23 mouse cellular contexts compared by ENCODE assay signal in genomic region chr19:25608206-25608580, GRCm38 (mm10). TPM values are rescaled to one million over a fixed set of nuclear protein-coding genes. Genes with fewer than 3 reads are reported as not detected.
DNase-seq lines count a peak whose midpoint lies in the region; ATAC-seq lines count a peak whose summit lies in the region.
"Had no signal": no experiment of that assay in that cellular context is flagged by ENCODE, and none has a peak within 500 bp of the region (broad histone marks: within the 10 kb centered on the region; RNA-seq: fewer than 3 reads in every experiment).

No protein-coding gene starts in this region.

- peak; percentile 62 for DNase-seq in forebrain, embryonic 10.5 days (ENCODE audit: extremely low spot score, low spot score)
- DNase-seq in midbrain, embryonic 11.5 days (ENCODE audit: low spot score, missing footprints): peak; percentile 97
- peak; percentile 53 for DNase-seq in forebrain, embryonic 11.5 days (ENCODE audit: low spot score)
- no peak for DNase-seq in liver, embryonic 11.5 days (ENCODE audit: low spot score)
- no peak for DNase-seq in right cerebral cortex, postnatal 10 days (ENCODE audit: low spot score in 2 of 2)
- DNase-seq: adrenal gland, postnatal 10 days; cerebellum, adult 11 months; cerebellum, adult 8-10 months; cerebellum, postnatal 14 days; gastrocnemius, postnatal 14 days; heart, postnatal 4 days had no signal

- no peaks in the 10 kb centered on the region for H3K36me3 ChIP-seq in forebrain, embryonic 10.5 days (replicated peaks)
- H3K36me3 ChIP-seq in forebrain, embryonic 16.5 days (ENCODE audit: control insufficient read depth, insufficient read depth): no peaks in the 10 kb centered on the region
- H3K36me3 ChIP-seq in midbrain, embryonic 11.5 days (ENCODE audit: control insufficient read depth, insufficient read depth, low read length): no peaks in the 10 kb centered on the region
- H3K36me3 ChIP-seq in midbrain, embryonic 13.5 days: no peaks in the 10 kb centered on the region
- H3K36me3 ChIP-seq in forebrain, embryonic 11.5 days (ENCODE audit: control insufficient read depth, insufficient read depth, low read length): no peaks in the 10 kb centered on the region
- H3K36me3 ChIP-seq in forebrain, embryonic 15.5 days: no peaks in the 10 kb centered on the region
- H3K36me3 ChIP-seq in liver, embryonic 11.5 days (ENCODE audit: control insufficient read depth, insufficient read depth, low read length): no peaks in the 10 kb centered on the region
- H3K36me3 ChIP-seq: embryonic facial prominence, embryonic 12.5 days; G1E; heart, embryonic 13.5 days; hindbrain, embryonic 12.5 days had no signal

- H3K27ac ChIP-seq in forebrain, embryonic 10.5 days: peak overlapping the region; percentile 96
- no peak overlapping the region for H3K27ac ChIP-seq in forebrain, embryonic 16.5 days (ENCODE audit: low read length)
- no peak overlapping the region for H3K27ac ChIP-seq in midbrain, embryonic 11.5 days (ENCODE audit: low read depth, low read length)
- no peak overlapping the region for H3K27ac ChIP-seq in midbrain, embryonic 13.5 days
- H3K27ac ChIP-seq in forebrain, embryonic 11.5 days (ENCODE audit: low read depth, low read length): peak overlapping the region; percentile 81
- 0 out of 2 replicates have a peak overlapping the region, but pooled peaks have one; percentile 16 for H3K27ac ChIP-seq in forebrain, embryonic 15.5 days (replicated peaks)
- no peak overlapping the region for H3K27ac ChIP-seq in liver, embryonic 11.5 days (ENCODE audit: low read depth, low read length)
- H3K27ac ChIP-seq: embryonic facial prominence, embryonic 12.5 days; heart, embryonic 13.5 days; hindbrain, embryonic 12.5 days had no signal

- H3K9ac ChIP-seq in forebrain, embryonic 16.5 days (replicated peaks; ENCODE audit: low read depth, low read length): no peak overlapping the region
- no peak overlapping the region for H3K9ac ChIP-seq in midbrain, embryonic 11.5 days (ENCODE audit: low read length)
- no peak overlapping the region for H3K9ac ChIP-seq in midbrain, embryonic 13.5 days (replicated peaks)
- peak overlapping the region; percentile 91 for H3K9ac ChIP-seq in forebrain, embryonic 11.5 days (ENCODE audit: low read length)
- no peak overlapping the region for H3K9ac ChIP-seq in forebrain, embryonic 15.5 days (replicated peaks)
- no peak overlapping the region for H3K9ac ChIP-seq in liver, embryonic 11.5 days (ENCODE audit: low read depth, low read length)
- H3K9ac ChIP-seq: embryonic facial prominence, embryonic 12.5 days; heart, embryonic 13.5 days; hindbrain, embryonic 12.5 days had no signal

- H3K4me3 ChIP-seq in forebrain, embryonic 10.5 days: peak overlapping the region; percentile 72
- H3K4me3 ChIP-seq in forebrain, embryonic 16.5 days (replicated peaks; ENCODE audit: low read length): no peak overlapping the region
- no peak overlapping the region for H3K4me3 ChIP-seq in midbrain, embryonic 11.5 days (ENCODE audit: low read depth, low read length)
- H3K4me3 ChIP-seq in midbrain, embryonic 13.5 days (replicated peaks): no peak overlapping the region
- H3K4me3 ChIP-seq in forebrain, embryonic 11.5 days (ENCODE audit: low read depth, low read length): no peak overlapping the region; the same call in 1 of the 2 replicates
- H3K4me3 ChIP-seq in forebrain, embryonic 15.5 days: peak overlapping the region; percentile 2; the same call in 1 of the 2 replicates
- no peak overlapping the region for H3K4me3 ChIP-seq in liver, embryonic 11.5 days (ENCODE audit: low read depth, low read length)
- H3K4me3 ChIP-seq: embryonic facial prominence, embryonic 12.5 days; heart, embryonic 13.5 days; hindbrain, embryonic 12.5 days had no signal

- WGBS in forebrain, embryonic 10.5 days: under 1% methylated on average over 7 of the region's 7 CpGs
- WGBS in forebrain, embryonic 16.5 days: 2% methylated on average over 7 of the region's 7 CpGs
- WGBS in midbrain, embryonic 11.5 days: 0% methylated on average over 7 of the region's 7 CpGs
- 0% methylated on average over 7 of the region's 7 CpGs for WGBS in midbrain, embryonic 13.5 days
- WGBS in forebrain, embryonic 11.5 days: 1% methylated on average over 7 of the region's 7 CpGs
- 1% methylated on average over 7 of the region's 7 CpGs for WGBS in forebrain, embryonic 15.5 days
- WGBS in liver, embryonic 11.5 days: 5% methylated on average over 7 of the region's 7 CpGs

- peaks cover 93% of the 10 kb centered on the region for H3K4me1 ChIP-seq in forebrain, embryonic 10.5 days
- H3K4me1 ChIP-seq in forebrain, embryonic 16.5 days (replicated peaks; ENCODE audit: control insufficient read depth, insufficient read depth, low read length): peaks cover 27% of the 10 kb centered on the region
- H3K4me1 ChIP-seq in midbrain, embryonic 11.5 days (ENCODE audit: control insufficient read depth, insufficient read depth, low read length): peaks cover 31% of the 10 kb centered on the region
- peaks cover 30% of the 10 kb centered on the region for H3K4me1 ChIP-seq in midbrain, embryonic 13.5 days (replicated peaks)
- peaks cover 26% of the 10 kb centered on the region for H3K4me1 ChIP-seq in forebrain, embryonic 11.5 days (replicated peaks; ENCODE audit: control insufficient read depth, insufficient read depth, low read length)
- H3K4me1 ChIP-seq in forebrain, embryonic 15.5 days: peaks cover 50% of the 10 kb centered on the region
- peaks cover 6% of the 10 kb centered on the region; the same call in 1 of the 2 replicates for H3K4me1 ChIP-seq in liver, embryonic 11.5 days (replicated peaks; ENCODE audit: control insufficient read depth, insufficient read depth, low read length)

- peaks cover 100% of the 10 kb centered on the region for H3K27me3 ChIP-seq in forebrain, embryonic 10.5 days (ENCODE audit: poor library complexity, severe bottlenecking)
- peaks cover 44% of the 10 kb centered on the region for H3K27me3 ChIP-seq in forebrain, embryonic 16.5 days (replicated peaks; ENCODE audit: control insufficient read depth, insufficient read depth, low read length)
- H3K27me3 ChIP-seq in midbrain, embryonic 11.5 days (ENCODE audit: control insufficient read depth, insufficient read depth, low read length): peaks cover 95% of the 10 kb centered on the region
- peaks cover 98% of the 10 kb centered on the region for H3K27me3 ChIP-seq in midbrain, embryonic 13.5 days
- H3K27me3 ChIP-seq in forebrain, embryonic 11.5 days (ENCODE audit: control insufficient read depth, insufficient read depth, low read length): peaks cover 65% of the 10 kb centered on the region
- peaks cover 64% of the 10 kb centered on the region for H3K27me3 ChIP-seq in forebrain, embryonic 15.5 days
- H3K27me3 ChIP-seq in liver, embryonic 11.5 days (replicated peaks; ENCODE audit: control insufficient read depth, insufficient read depth, low read length): peaks cover 100% of the 10 kb centered on the region

- H3K4me2 ChIP-seq in forebrain, embryonic 16.5 days (ENCODE audit: low read length): no peak overlapping the region
- H3K4me2 ChIP-seq in midbrain, embryonic 11.5 days: no peak overlapping the region; the same call in 1 of the 2 replicates
- no peak overlapping the region for H3K4me2 ChIP-seq in midbrain, embryonic 13.5 days (replicated peaks)
- H3K4me2 ChIP-seq in forebrain, embryonic 11.5 days (ENCODE audit: low read depth, low read length, severe bottlenecking): peak overlapping the region; percentile 57; the same call in 1 of the 2 replicates
- H3K4me2 ChIP-seq in forebrain, embryonic 15.5 days (replicated peaks): no peak overlapping the region
- no peak overlapping the region for H3K4me2 ChIP-seq in liver, embryonic 11.5 days
- H3K4me2 ChIP-seq: embryonic facial prominence, embryonic 12.5 days; heart, embryonic 13.5 days; hindbrain, embryonic 12.5 days had no signal

- no peak for ATAC-seq in forebrain, embryonic 16.5 days
- ATAC-seq in midbrain, embryonic 11.5 days (ENCODE audit: low FRiP score): no peak
- ATAC-seq in midbrain, embryonic 13.5 days: no peak
- peak; percentile 31 for ATAC-seq in forebrain, embryonic 11.5 days (replicated peaks; ENCODE audit: low FRiP score)
- ATAC-seq in forebrain, embryonic 15.5 days (replicated peaks): no peak
- ATAC-seq in liver, embryonic 11.5 days (replicated peaks; ENCODE audit: low FRiP score): no peak
- ATAC-seq: CD4-positive, CD25-positive, alpha-beta regulatory T cell, adult 4 months; hindbrain, embryonic 16.5 days; inflammation-experienced regulatory T-cells, adult 6 months had no signal

- H3K9me3 ChIP-seq in forebrain, embryonic 10.5 days: no peaks in the 10 kb centered on the region
- no peaks in the 10 kb centered on the region for H3K9me3 ChIP-seq in forebrain, embryonic 16.5 days (ENCODE audit: control insufficient read depth, low read length)
- no peaks in the 10 kb centered on the region for H3K9me3 ChIP-seq in midbrain, embryonic 11.5 days (ENCODE audit: control insufficient read depth, low read length)
- H3K9me3 ChIP-seq in midbrain, embryonic 13.5 days: no peaks in the 10 kb centered on the region
- H3K9me3 ChIP-seq in forebrain, embryonic 11.5 days (ENCODE audit: control insufficient read depth, low read length): no peaks in the 10 kb centered on the region
- no peaks in the 10 kb centered on the region for H3K9me3 ChIP-seq in forebrain, embryonic 15.5 days
- no peaks in the 10 kb centered on the region for H3K9me3 ChIP-seq in liver, embryonic 11.5 days (ENCODE audit: control insufficient read depth, low read length)
- H3K9me3 ChIP-seq: embryonic facial prominence, embryonic 12.5 days; heart, embryonic 13.5 days; hindbrain, embryonic 12.5 days had no signal

RNA-seq across cellular contexts. Expression of gene Dmrt3, which starts 1.9 kb away (rescaled TPM):
- polyA plus RNA-seq in forebrain, embryonic 10.5 days (2016; fragmentation: Nextera tagmentation; extraction: Ambion mirVana): 11.0 and 13.4 TPM in 2 replicates
- polyA plus RNA-seq in forebrain, embryonic 16.5 days (2015; fragmentation: Nextera tagmentation; extraction: Ambion mirVana): 1.7 and 2.6 TPM in 2 replicates
- 0.43 and 1.3 TPM in 2 replicates for polyA plus RNA-seq in midbrain, embryonic 11.5 days (2014; fragmentation: Nextera tagmentation; extraction: Ambion mirVana)
- polyA plus RNA-seq in midbrain, embryonic 13.5 days (2015; fragmentation: Nextera tagmentation; extraction: Ambion mirVana): 0.48 and 1.5 TPM in 2 replicates
- polyA plus RNA-seq in forebrain, embryonic 11.5 days (2014; fragmentation: Nextera tagmentation; extraction: Ambion mirVana): 21.8 and 23.8 TPM in 2 replicates
- 3.1 and 5.5 TPM in 2 replicates for polyA plus RNA-seq in forebrain, embryonic 15.5 days (2015; fragmentation: Nextera tagmentation; extraction: Ambion mirVana)
- 0.08 TPM in 1 of 2 replicates, not detected in the other for polyA plus RNA-seq in liver, embryonic 11.5 days (2014; fragmentation: Nextera tagmentation; extraction: Ambion mirVana)
- polyA plus RNA-seq: CD4-positive, CD25-positive, alpha-beta regulatory T cell, adult 4 months; frontal cortex, adult 2 months; G1E; heart, postnatal 0 days; inflammation-experienced regulatory T-cells, adult 6 months had no signal

Comparison
In these comparisons a context has a peak if more than half of its experiments do, and no peak if none do; other contexts are left out.
1. H3K27ac ChIP-seq: peak in forebrain, embryonic 10.5 days (single experiment), forebrain, embryonic 11.5 days (single experiment) and forebrain, embryonic 15.5 days (single experiment); none in forebrain, embryonic 16.5 days (single experiment), midbrain, embryonic 11.5 days (single experiment), midbrain, embryonic 13.5 days (single experiment) and liver, embryonic 11.5 days (single experiment).
2. H3K4me3 ChIP-seq: peak in forebrain, embryonic 10.5 days (single experiment) and forebrain, embryonic 15.5 days (single experiment); none in forebrain, embryonic 16.5 days (single experiment), midbrain, embryonic 11.5 days (single experiment), midbrain, embryonic 13.5 days (single experiment), forebrain, embryonic 11.5 days (single experiment) and liver, embryonic 11.5 days (single experiment).
3. DNase-seq: peak in forebrain, embryonic 10.5 days (single experiment), midbrain, embryonic 11.5 days (single experiment) and forebrain, embryonic 11.5 days (single experiment); none in liver, embryonic 11.5 days (single experiment) and right cerebral cortex, postnatal 10 days (0 of 2).